Mouse (Mus musculus) left cerebral cortex, postnatal 36 days (tissue): ENCODE data around the gene Timp2. TPM values are rescaled to one million over a fixed set of nuclear protein-coding genes. Genes with fewer than 3 reads are reported as not detected.
A peak's percentile ranks its signal among the peaks of the same experiment; 100 is the strongest.

ENCODE experiments used
- DNase-seq, 2 experiments: peaks; one replicate each; pipeline ENCODE4 v3.0.0; 2021 to 2022; ENCODE audit warnings: low spot score in 2 of 2, mixed read lengths in 1 of 2
- intact Hi-C: fragments of 180-260 bp; cut with DNase I; formaldehyde crosslinking; loops from one replicate; pipeline ENCODE4 v1.15.1; 2025
- total RNA-seq, 2 experiments: library from RNA; stranded (reverse); gene quantifications; 2 replicates each; pipeline ENCODE4 v1.2.3; 2021

The Timp2 gene
- total RNA-seq, 2 experiments from 2014 or later: 214 to 247 TPM

DNA sequence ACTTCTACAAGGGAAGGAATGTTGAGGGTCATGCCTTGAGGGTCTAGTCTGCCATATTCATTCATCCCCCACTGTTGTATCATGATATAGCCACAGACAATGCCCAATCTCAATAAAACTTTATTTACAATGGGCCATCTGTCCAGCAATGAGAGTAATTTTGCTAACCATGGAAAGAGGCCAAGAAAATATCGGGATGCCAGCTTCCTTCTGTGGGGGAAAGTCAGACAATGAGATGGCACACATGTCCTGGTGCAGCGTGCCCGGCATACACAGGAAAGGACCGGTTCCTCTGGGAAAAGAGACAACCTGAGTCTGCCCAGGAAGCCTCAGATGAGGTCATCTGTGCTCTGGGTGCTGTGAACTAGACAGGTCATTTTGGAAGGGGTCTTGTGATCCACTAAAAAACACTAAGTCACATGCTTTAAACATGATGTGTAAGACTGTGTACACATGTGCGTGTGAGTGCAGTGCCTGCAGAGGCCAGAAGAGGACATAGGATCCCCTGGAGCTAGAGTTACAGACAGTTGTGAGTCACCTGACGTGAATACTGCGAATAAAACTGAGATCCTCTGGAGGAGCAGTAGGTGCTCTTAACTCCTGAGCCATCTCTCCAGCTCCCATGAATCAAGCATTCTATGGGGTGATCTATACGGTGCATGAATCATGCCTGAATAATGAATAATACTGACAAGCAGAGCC lies 9.0 kb downstream of the Timp2 start:
- DNase-seq: no peak
- intact Hi-C loops: no loop called here

DNA sequence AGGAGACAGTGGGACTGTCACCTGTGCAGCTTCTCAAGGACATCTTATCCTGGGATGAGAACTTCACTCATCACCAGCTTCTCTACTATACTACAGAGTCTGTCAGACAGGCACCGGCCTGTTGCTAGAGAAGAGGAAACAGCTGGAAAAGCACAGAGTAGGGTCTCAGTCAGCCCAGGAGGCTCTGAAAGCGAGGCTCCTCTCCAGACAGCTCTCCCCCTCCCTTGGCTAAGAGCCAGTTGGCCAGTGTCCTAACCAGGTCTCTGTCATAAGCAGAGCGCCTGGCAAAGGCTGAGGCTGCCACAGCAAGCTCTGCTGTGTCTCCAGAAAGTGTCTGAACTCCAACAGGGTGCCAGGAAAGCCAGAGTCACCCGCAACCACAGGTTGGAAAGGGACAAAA lies 9.8 kb downstream of the Timp2 start:
- no peak for DNase-seq
- intact Hi-C loops: no loop called here

DNA sequence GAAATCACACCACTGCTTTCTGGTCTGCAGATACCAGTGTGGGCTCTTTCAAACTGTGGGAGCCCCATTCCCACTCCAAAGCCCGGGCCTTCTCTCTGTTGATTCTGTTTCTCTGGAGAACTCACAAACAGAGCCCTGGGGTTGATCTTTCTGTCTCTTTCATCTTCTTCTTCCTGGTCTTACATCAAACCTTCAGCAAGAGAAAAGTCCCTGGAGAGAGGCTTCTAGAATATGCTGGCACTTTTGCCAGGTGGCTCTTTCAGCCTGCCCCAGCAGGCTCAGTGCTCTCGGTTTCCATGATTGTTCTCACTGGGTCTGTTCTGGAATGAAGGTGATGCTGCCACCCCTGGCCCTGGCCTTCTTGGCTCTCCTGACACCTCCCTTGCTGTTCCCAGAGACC lies 11.9 kb downstream of the Timp2 start:
- intact Hi-C loops: no loop called here
- no peak for DNase-seq

DNA sequence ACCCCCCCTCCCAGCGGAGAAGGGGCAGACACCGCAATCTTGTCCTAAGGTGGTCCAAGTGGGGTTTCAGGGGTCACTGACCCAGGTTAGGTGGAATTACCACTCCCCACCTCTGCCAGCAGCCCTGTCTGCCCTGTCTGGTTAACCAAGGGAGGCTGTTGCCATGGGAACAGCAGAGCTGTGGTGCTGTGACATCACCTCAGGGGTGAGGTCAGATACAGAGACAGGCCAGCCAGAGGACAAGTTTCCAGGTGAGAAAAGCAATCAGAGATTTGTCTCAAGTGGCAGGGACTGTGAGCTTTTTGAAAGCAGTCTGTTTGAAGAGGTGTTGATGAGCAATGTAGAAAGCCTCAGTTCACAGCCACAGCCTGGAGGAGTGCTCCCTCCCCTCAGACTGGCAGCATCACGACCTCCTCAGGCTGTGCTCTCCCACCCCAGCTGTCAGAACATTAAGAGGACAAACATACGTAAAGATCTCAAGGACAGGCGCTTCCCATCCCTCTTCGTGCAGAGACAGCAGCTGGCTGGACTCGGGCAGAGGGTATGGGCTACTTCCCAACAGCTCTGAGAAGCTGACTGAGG lies 13.0 kb downstream of the Timp2 start, which contains the start of gene Cep295nl:
Gene Cep295nl (minus strand): TSS at position 101 of the 582 bp plus-strand sequence.
- DNase-seq: no peak
- intact Hi-C loops: no loop called here

DNA sequence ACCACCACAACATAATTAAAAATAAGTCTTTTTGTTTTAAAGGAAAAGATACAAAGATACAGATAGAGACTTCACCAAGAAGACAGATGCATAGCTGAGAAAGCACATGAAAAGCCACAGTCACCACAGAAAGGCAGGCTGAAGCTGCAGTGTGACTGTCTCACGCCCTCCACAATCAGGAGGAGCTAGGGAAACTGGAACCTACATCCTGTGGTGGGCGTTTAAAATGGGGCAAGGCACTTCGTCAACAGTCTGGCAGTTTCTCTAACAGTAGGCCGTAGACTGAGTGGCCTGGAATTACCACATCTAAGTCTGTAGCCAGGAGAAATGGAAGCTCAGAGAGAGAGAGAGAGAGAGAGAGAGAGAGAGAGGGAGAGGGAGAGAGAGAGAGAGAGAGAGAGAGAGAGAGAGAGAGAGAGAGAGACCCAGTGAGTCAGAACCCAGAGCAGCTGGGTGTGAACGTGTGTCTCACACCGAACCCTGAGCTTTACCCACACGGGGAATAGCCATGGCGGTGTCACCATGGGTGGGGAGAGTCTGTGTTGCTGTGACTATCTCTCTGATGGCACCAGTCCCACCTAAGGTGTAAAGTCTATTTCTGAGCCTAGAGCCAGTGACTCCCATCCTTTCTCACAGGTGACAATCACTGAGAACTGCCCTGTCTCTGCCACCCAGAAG lies 17.9 kb downstream of the Timp2 start:
- peak; percentile 47 to 69 for DNase-seq
- intact Hi-C loops: no loop called here

DNA sequence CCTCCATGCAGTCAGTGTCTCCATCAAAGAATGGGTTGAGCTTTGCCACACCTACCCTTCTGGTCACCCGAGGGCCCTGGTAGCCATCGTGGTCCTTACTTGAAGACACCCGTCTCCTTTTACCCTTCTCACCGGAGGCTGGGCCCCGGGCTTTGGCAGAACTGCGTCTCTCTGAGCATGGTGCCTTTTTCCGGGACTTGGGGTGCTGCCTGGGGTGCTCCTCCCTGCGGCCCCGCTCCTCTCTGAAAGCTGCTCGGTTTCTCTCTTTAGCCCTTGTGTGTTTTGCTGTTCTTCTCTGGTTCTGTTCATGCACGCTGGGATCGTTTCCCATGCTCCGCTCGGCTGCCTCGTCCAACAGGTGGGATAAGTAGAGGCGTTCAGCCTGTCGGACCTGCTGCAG lies 22.1 kb downstream of the Timp2 start:
- intact Hi-C loops: no loop called here
- DNase-seq: no peak

DNA sequence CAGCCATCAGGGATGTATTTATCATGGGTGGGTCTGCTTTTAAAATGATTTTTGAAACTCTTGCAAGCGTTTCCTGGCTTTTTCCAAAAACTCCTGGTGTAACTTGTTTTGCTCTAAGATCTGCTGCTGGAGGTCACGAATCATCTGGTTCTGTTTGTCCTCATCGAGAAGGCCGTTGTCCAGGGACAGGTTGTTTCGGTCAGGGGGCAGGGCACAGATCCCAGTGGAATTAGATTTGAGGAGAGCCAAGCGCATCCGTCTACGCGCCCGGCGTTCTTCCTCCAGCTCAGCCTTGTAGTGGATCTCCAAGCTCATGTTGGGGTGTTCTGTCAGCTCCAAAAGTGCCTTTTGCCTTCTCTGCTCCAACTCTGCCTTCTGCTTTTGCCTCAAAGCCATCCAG lies 23.2 kb downstream of the Timp2 start:
- DNase-seq: no peak
- intact Hi-C loops: no loop called here

DNA sequence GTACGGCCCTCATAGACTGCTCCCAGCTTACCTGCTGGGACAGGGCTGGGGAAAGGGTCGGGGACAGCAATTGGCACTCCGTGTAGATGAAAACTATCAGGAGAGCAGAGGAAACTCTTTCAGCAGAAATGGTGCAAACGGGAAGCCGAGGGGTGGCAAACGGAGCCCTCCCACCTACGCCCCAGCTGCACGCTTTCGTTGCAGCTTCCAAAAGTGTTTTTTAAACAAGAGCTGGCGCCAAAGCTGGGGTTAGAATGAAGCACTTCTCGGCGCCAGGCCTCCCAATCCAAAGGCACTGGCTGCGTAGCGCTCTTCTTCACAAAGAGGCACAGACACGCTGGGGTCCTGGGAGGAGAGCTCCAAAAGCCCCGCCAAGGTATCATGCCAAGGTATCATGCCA lies 24.8 kb downstream of the Timp2 start:
- peak; percentile 68 to 76 for DNase-seq
- intact Hi-C loops: no loop called here

DNA sequence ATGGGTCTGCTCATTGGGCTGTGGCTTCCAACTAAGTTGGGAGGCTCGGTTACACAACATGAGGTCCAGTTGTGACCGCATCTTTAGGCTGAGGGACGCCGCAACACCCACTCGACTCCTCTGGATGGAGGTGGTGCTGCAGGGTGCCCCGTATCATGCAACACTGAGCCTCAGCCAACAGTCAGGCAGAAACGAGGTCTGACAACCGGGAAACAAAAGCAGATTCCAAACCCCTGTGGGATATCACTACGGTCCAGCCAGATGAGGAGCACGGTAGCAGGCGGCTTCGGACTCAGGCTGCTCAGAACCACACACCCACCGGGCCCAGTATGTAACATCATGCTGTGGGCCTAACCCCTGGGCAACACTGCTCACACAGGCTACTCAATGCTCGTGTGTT lies 25.2 kb downstream of the Timp2 start:
- intact Hi-C loops: no loop called here
- DNase-seq: no peak

DNA sequence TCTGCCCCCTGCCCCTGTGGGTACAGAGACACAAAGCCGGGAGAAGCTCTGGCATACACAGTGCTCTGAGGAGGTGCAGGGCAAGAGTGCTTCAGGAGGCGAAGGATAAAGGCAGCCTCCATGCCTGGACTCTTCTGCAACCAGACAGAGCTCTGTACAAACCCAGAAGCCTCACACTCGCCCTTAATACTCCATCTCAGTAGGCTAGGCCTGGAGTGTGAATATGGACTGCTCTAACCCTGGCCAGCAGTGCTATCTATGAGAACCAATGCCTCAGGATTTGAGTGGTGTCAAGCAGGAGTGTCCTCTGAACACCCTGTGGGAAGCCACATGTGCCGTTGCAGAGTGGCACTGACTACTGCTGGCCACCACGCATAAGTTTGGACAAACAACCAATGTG lies 26.6 kb downstream of the Timp2 start:
- intact Hi-C loops: no loop called here
- no peak for DNase-seq

DNA sequence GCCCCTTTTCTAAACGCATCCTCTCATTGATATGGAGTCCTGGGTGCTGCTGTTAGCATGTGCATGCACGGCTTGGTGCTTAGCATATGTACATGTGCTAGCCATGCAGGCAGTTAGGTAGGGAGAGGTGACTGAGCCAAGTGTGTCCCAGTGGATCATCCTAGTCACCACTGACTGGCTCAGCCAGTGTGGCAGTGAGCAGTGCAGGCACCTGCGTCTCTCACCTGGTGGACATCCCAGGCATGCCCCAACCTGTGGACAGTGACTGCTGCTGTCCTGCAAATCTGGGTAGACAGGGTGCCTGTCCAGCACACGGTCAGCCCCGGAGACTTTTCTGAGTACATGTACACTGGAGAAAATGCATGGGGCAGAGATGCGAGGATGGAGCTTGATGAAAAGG lies 27.0 kb downstream of the Timp2 start:
- intact Hi-C loops: no loop called here
- no peak for DNase-seq

DNA sequence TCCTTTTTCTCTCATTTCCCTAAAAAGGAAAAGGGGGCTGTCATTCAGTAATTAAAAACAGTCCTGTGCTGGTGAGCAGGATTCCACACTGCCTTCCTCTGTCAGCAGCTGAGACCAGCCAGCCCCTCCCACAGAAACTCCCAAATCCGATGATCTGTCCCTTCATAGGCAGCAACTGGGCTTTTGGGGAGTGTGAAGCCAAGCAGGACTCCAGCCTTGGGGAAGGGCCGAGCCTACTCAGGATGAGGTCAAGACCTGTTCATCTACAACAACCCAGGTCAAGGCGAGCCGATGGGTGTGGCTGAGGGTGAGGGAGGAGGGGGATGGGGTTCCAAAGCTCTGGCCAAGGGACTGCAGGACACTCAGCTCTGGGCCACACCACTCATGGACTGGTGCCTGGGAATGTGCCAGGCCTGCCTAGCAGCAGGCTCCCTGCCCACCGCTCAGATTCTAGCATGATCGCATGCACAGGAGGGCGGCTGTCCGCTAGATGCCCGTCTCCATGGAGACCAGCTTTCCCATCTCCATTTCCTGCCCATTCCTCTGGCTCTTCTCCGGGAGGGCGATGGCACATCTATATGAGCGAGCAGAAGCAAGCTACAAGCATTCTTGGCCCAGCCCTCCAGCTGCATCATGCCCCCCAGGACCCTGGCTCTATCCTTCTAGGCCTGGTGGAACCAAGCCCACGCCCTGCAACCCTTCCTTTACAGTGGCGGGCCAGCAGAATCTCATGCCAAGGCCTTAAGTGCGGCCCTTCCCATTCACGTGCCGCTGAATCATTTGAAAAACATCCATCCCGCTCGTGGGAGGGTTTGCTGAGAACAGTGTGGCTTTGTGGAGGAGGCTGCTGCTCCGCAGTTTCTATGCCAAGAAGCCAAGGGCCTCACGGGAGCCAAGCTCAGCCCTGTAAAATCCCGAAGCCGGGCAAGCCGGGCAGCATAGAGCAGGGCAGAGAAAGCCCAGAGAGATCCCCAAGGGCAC lies 28.3 kb downstream of the Timp2 start:
- intact Hi-C loops: no loop called here
- peak; percentile 89 for DNase-seq

DNA sequence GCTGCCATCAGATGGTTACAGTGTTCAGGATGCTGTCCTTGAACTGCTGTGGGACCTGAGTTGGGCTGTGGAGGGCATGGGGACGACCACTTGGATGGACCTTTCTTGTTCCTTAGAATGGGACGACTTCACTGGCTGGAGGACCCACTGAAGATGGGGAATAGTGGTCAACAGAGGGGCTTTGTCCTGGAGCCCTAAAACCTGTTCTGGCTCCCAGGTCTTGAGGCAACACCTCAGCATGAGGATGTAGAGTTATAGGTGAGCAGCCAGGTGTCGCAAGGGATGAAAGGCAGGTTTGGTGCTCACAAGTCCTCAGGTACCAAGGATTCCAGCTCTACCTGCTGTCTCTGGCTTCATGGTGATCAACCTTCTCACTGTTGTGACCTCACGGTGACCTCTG lies 29.0 kb downstream of the Timp2 start:
- intact Hi-C loops: no loop called here
- no peak for DNase-seq

DNA sequence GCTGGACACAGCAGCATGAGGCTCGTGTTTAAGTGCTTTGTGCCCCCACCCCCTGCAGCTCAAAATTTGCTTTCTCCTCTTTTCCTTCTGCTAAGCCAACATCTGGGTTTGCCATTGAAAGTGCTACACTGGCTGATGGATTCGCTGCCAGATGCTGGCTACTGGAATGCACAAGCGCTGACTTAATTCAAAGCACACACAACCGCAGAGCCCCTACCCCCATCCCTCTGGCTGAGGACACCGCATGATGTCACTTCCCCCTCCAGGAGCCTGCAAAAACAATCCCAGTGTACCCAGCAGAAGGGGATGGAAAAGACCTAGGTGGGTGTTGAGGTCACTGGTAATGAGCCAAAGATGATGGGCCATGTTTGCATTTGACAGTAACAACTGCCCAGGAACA lies 31.0 kb downstream of the Timp2 start:
- DNase-seq: no peak

DNA sequence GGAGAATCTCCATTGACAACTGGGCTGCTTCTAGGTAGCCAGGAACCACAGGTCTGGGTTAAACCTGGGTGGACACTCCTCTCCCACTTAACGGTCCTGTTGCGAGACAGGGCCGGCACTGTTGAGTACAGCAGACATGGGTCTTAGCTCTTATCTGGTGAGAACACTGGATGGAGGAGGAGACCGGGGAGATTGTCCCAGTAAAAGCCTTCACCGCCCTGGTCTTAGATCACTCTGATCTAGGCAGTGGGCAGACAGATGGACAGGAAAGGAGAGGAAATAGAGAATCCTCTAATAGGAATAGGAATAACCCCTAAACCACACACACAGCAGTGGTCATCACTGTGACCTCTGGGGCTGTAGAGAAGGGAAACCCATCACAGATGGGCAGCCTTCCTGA lies 31.6 kb downstream of the Timp2 start:
- no peak for DNase-seq
- intact Hi-C loops: no loop called here

More for the DNA sequence above, 31.0 kb downstream of the Timp2 start:
- intact Hi-C loops: no loop called here

DNA sequence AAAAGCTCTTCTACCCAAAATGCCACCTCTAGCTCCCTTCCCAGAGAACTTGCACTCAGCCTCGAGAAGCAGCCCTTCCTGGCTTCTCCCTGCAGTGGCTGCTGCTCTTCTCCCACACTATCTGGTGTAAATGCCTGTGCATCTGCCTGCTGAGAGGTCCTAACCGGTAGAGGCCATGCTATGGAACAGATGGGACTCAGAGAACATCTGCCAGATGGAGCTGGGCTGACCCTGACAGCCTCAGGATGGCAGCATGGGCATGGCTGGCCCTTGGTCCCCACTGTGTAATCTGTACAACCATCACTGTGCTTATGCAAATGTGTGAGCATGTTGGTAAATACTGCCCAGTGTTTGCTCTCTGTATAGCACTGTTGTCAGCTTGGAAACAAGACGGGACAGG lies 32.9 kb downstream of the Timp2 start:
- intact Hi-C loops: no loop called here
- no peak for DNase-seq

DNA sequence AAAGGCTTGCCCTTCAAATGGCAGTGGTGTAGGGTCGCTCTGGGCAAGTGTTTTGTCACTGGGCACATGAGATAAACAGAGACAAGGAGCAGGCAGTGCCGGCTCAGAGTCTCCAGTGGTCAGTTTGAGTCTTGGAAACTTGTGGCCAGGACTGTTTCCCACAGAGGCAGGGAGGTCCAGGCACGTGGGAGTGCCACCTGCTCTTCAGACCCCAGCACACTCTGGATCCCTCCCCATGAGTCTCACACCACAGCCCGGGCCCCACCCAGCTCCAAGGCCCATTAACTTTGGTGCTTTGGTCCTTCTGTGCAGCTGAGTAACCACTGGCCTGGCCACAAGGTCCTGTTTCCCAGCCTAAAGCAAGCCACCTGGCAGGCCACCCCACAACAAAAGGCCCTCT lies 33.6 kb downstream of the Timp2 start:
- DNase-seq: no peak
- intact Hi-C loops: no loop called here

DNA sequence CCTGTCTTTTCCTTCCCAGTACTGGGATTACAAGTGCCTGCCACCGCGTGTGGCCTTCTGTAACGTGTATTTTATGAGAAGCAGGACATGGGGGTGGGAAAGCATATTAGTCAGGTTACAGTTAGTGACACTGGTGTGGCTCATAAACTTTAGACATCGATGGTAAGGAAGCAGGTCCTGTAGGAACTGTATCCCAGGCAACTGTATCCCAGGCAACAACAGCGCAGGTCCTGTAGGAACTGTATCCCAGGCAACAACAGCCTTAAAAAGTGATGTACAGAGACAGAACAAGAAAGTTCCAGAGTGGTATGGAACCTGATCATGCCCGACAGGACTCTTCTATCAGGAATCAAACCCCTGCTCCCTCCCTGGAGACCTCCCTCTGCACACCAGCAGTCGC lies 34.0 kb downstream of the Timp2 start:
- no peak for DNase-seq
- intact Hi-C loops: no loop called here

DNA sequence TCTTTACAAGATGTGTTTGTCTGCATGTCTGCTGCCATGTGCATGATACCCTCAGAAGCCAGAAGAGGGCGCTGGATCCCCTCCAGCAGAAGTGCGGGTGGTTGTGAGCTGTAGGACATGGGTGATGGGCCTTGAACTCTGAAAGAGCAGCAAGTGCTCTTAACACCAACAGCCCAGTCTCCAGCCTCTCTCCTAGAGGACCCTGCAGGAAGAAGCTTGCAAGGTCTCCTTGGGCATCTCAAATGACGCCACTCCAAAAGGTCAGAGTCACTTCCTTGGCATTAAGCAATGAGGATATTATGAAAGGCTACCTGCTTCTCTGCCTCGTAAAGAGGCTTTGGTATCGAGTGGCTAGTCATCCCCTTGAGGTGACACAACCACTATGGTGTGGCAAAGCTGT lies 36.9 kb downstream of the Timp2 start:
- intact Hi-C loops: loop anchor here (1.0 to 5.0 kb wide), 3 partner anchors 39 to 84 kb away; partner anchors contain the start of genes Lgals3bp and Timp2
- no peak for DNase-seq

DNA sequence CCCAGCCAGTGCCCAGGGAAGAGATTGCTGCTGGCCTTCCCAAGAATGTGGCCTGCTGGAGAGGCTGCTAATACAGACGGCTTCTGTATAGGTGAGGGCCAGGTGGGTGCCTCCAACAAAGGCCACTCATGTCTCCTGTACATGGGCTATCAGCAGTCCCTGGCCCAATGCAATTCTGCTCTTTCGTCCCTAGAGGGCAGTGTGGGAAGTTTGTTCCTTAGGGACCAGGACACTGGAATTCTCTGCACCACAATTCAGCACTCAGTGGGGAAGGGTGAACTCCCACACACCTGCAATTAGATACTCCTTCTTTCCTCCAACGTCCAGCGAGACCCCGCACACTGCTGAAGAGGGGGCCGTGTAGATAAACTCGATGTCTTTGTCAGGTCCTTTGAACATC lies 38.4 kb downstream of the Timp2 start:
- intact Hi-C loops: loop anchor here (5.0 kb wide), 2 partner anchors 40 to 85 kb away; partner anchors contain the start of genes Lgals3bp and Timp2
- no peak for DNase-seq
